Mouse (Mus musculus) MEL (cell line): Measurements from ENCODE around the gene Camta1. TPM values are rescaled to one million over a fixed set of nuclear protein-coding genes. Genes with fewer than 3 reads are reported as not detected.
A peak's percentile ranks its signal among the peaks of the same experiment; 100 is the strongest.

Experiments
- DNase-seq: peaks from one replicate; pipeline ENCODE4 v3.0.0; 2011; ENCODE audit warnings: low read depth, low spot score
- H3K27ac ChIP-seq: 2 replicates; pipeline ENCODE4 v1.5.1; 2012; ENCODE audit warnings: low read depth, mild to moderate bottlenecking, control low read depth, low read length, moderate library complexity; ENCODE audit not compliant: control insufficient read depth
- H3K27me3 ChIP-seq, 2 experiments: fragments of 150-350 bp in 1 of 2; sonication (generic) in 1 of 2; 2 replicates each; pipeline ENCODE4 v1.6.1; 2012; ENCODE audit warnings: low read length in 2 of 2, mild to moderate bottlenecking in 2 of 2, improper control_type of control experiment in 1 of 2, moderate library complexity in 1 of 2; ENCODE audit not compliant: insufficient read depth in 2 of 2, control insufficient read depth in 1 of 2
- H3K36me3 ChIP-seq, 2 experiments: 2 replicates each; pipeline ENCODE4 v1.6.1; 2012 to 2014; ENCODE audit warnings: low read length in 2 of 2, improper control_type of control experiment in 1 of 2, inconsistent platforms in 1 of 2, mild to moderate bottlenecking in 1 of 2; ENCODE audit not compliant: insufficient read depth in 2 of 2, control insufficient read depth in 1 of 2
- H3K4me1 ChIP-seq, 2 experiments: fragments of 150-350 bp in 1 of 2; sonication (generic) in 1 of 2; 2 replicates each; pipeline ENCODE4 v1.6.1; 2012; ENCODE audit warnings: low read length in 2 of 2, improper control_type of control experiment in 1 of 2, mild to moderate bottlenecking in 1 of 2; ENCODE audit not compliant: insufficient read depth in 2 of 2, control insufficient read depth in 1 of 2
- H3K4me3 ChIP-seq, 2 experiments: fragments of 150-350 bp in 1 of 2; sonication (generic) in 1 of 2; 2 replicates each; pipeline ENCODE4 v1.5.1; 2012; ENCODE audit warnings: low read depth in 2 of 2, low read length in 2 of 2, mild to moderate bottlenecking in 2 of 2, moderate library complexity in 2 of 2, control low read depth in 1 of 2, improper control_type of control experiment in 1 of 2; ENCODE audit not compliant: control insufficient read depth in 1 of 2, insufficient read depth in 1 of 2
- H3K79me2 ChIP-seq: 2 replicates; pipeline ENCODE4 v1.6.1; 2012; ENCODE audit warnings: mild to moderate bottlenecking, low read length, moderate library complexity; ENCODE audit not compliant: control insufficient read depth, poor library complexity, insufficient read depth
- H3K9ac ChIP-seq: 2 replicates; pipeline ENCODE4 v1.6.1; 2012; ENCODE audit warnings: low read depth, mild to moderate bottlenecking, control low read depth, low read length, moderate library complexity; ENCODE audit not compliant: control insufficient read depth, poor library complexity, severe bottlenecking
- H3K9me3 ChIP-seq: fragments of 150-350 bp; sonication (generic); replicated peaks from 2 replicates; pipeline ENCODE4 v1.6.1; 2012; ENCODE audit warnings: mild to moderate bottlenecking, low read length, improper control_type of control experiment, moderate library complexity; ENCODE audit not compliant: insufficient read depth
- BHLHE40 ChIP-seq: IDR thresholded peaks from 2 replicates; pipeline ENCODE4 v1.6.1; 2012; ENCODE audit warnings: low read depth, mild to moderate bottlenecking, inconsistent platforms, low read length, improper control_type of control experiment, borderline replicate concordance
- CTCF ChIP-seq, 3 experiments: IDR thresholded peaks in 2 of 3; conservative IDR thresholded peaks in 1 of 3; 2 replicates each; pipeline ENCODE4 v1.5.1; 2011 to 2012; ENCODE audit warnings: low read length in 3 of 3, low read depth in 2 of 3, mild to moderate bottlenecking in 2 of 3, improper control_type of control experiment in 1 of 3, inconsistent platforms in 1 of 3, mixed read lengths in 1 of 3, moderate library complexity in 1 of 3; ENCODE audit not compliant: control insufficient read depth in 1 of 3, insufficient read depth in 1 of 3, poor library complexity in 1 of 3, severe bottlenecking in 1 of 3
- KAT2A ChIP-seq: conservative IDR thresholded peaks from 2 replicates; pipeline ENCODE4 v1.6.1; 2012; ENCODE audit warnings: low read depth, low read length, improper control_type of control experiment, inconsistent platforms
- MAZ ChIP-seq: IDR thresholded peaks from 2 replicates; pipeline ENCODE4 v1.6.1; 2012; ENCODE audit warnings: low read depth, mild to moderate bottlenecking, inconsistent platforms, low read length, improper control_type of control experiment
- MYC ChIP-seq: IDR thresholded peaks from 2 replicates; pipeline ENCODE4 v1.6.1; 2011; ENCODE audit warnings: low read depth, mild to moderate bottlenecking, low read length, improper control_type of control experiment, moderate library complexity
- NELFE ChIP-seq: IDR thresholded peaks from 2 replicates; pipeline ENCODE4 v1.6.1; 2011; ENCODE audit warnings: low read depth, low read length, improper control_type of control experiment
- POLR2AphosphoS2 ChIP-seq: IDR thresholded peaks from 2 replicates; pipeline ENCODE4 v1.6.1; 2011; ENCODE audit warnings: low read length, improper control_type of control experiment
- POLR2AphosphoS5 ChIP-seq: IDR thresholded peaks from 2 replicates; pipeline ENCODE4 v1.6.1; 2012; ENCODE audit warnings: low read depth, borderline replicate concordance, mild to moderate bottlenecking, inconsistent platforms, low read length, moderate library complexity, mixed read lengths
- RAD21 ChIP-seq: IDR thresholded peaks from 2 replicates; pipeline ENCODE4 v1.6.1; 2011; ENCODE audit warnings: mild to moderate bottlenecking, low read depth, low read length, improper control_type of control experiment
- SMC3 ChIP-seq: IDR thresholded peaks from 2 replicates; pipeline ENCODE4 v1.6.1; 2011; ENCODE audit warnings: low read depth, low read length, improper control_type of control experiment
- TBP ChIP-seq: IDR thresholded peaks from 2 replicates; pipeline ENCODE4 v1.8.0; 2011; ENCODE audit warnings: low read depth, low read length, improper control_type of control experiment
- USF2 ChIP-seq, 2 experiments: IDR thresholded peaks; 2 replicates each; pipeline ENCODE4 v1.6.1; 2011 to 2012; ENCODE audit warnings: improper control_type of control experiment in 2 of 2, low read length in 2 of 2, borderline replicate concordance in 1 of 2, inconsistent platforms in 1 of 2, low read depth in 1 of 2, mild to moderate bottlenecking in 1 of 2; ENCODE audit not compliant: insufficient read depth in 1 of 2
- ZNF384 ChIP-seq: IDR thresholded peaks from 2 replicates; pipeline ENCODE4 v1.6.1; 2012; ENCODE audit warnings: low read depth, mild to moderate bottlenecking, inconsistent platforms, low read length, improper control_type of control experiment
- polyA plus RNA-seq, 2 experiments: library from polyadenylated mRNA; stranded (reverse) in 1 of 2; unstranded in 1 of 2; fragments of >175 nt in 1 of 2; fragments of >200 nt in 1 of 2; gene quantifications; 2 replicates each; pipeline versions ENCODE4 v1.2.1 to v1.2.4; 2012; ENCODE audit warnings: low replicate concordance in 2 of 2, low read depth in 1 of 2; ENCODE audit not compliant: insufficient read length in 2 of 2, insufficient read depth in 1 of 2, missing spikeins in 1 of 2
- total RNA-seq: library from RNA; depleted of rRNA; stranded (reverse); fragments of 300-350 nt; gene quantifications from 2 replicates; pipeline ENCODE4 v1.2.3, GENCODE M21; 2012

Camta1 gene
- total and polyA plus RNA-seq, 3 experiments: 28.2 to 87.5 TPM; not detected in 1

- Histone ChIP-seq H3K4me3 (no peak overlapping the region), H3K79me2 (no peaks in the 10 kb centered on the region), H3K9me3 (no peaks in the 10 kb centered on the region), H3K27me3 (no peaks in the 10 kb centered on the region), H3K4me1 (no peaks in the 10 kb centered on the region), H3K9ac (no peak overlapping the region), H3K27ac (no peak overlapping the region), H3K36me3 (no peaks in the 10 kb centered on the region)
- peak; percentile 35 for DNase-seq
- TF ChIP-seq RAD21 (peak; percentile 58), SMC3 (peak; percentile 65), TBP (no peak), CTCF (IDR thresholded peaks at IDR 0.05 in 2 of 3, conservative IDR thresholded peaks at IDR 0.05 in 1 of 3; ENCODE audit: control insufficient read depth in 1 of 3, insufficient read depth in 1 of 3, low read depth in 2 of 3, low read length in 3 of 3, poor library complexity in 1 of 3, severe bottlenecking in 1 of 3) (peak; percentile 62 to 69 (median 67))
Observed at GRCm38 (mm10) chr4:151283092-151283741, 578.5 kb downstream of the Camta1 start.

GRCm38 (mm10) chr4:151282103-151282502 lies 579.6 kb downstream of the Camta1 start:
- H3K4me1 ChIP-seq: no peaks in the 10 kb centered on the region
- DNase-seq: no peak
- no peak overlapping the region for H3K27ac ChIP-seq
- H3K36me3 ChIP-seq: no peaks in the 10 kb centered on the region
- no peaks in the 10 kb centered on the region for H3K79me2 ChIP-seq
- no peak overlapping the region for H3K9ac ChIP-seq
- H3K9me3 ChIP-seq: no peaks in the 10 kb centered on the region
- H3K4me3 ChIP-seq: no peak overlapping the region
- H3K27me3 ChIP-seq: no peaks in the 10 kb centered on the region
- TF ChIP-seq NELFE: no peak
- no peak for TF ChIP-seq USF2 (IDR thresholded peaks at IDR 0.05; ENCODE audit: borderline replicate concordance in 1 of 2, insufficient read depth in 1 of 2, low read depth in 1 of 2, low read length in 2 of 2)

GRCm38 (mm10) chr4:151275292-151275691 lies 586.4 kb downstream of the Camta1 start:
- Histone ChIP-seq H3K36me3 (no peaks in the 10 kb centered on the region), H3K27me3 (no peaks in the 10 kb centered on the region), H3K9ac (no peak overlapping the region), H3K79me2 (no peaks in the 10 kb centered on the region), H3K4me1 (no peaks in the 10 kb centered on the region), H3K27ac (no peak overlapping the region), H3K9me3 (no peaks in the 10 kb centered on the region), H3K4me3 (no peak overlapping the region)
- DNase-seq: no peak
- TF ChIP-seq MAZ (no peak), POLR2AphosphoS5 (no peak), ZNF384 (no peak), KAT2A (no peak), POLR2AphosphoS2 (no peak), MYC (no peak), BHLHE40 (no peak)
